Mouse (Mus musculus) hindbrain, postnatal 0 days (tissue): ENCODE measurements around the gene Hist1h1b. TPM values are rescaled to one million over a fixed set of nuclear protein-coding genes. Genes with fewer than 3 reads are reported as not detected.
"Not testable (repeated sequence)": the region's sequence is repeated elsewhere in the genome, so short reads cannot be mapped to it uniquely, and the experiment has no call there.

ENCODE experiments used
- ATAC-seq: fragments of 200-750 bp; cut with Nextera tagmentation; 2 replicates; pipeline ENCODE4 v1.8.0; 2017; ENCODE audit warnings: mild to moderate bottlenecking, moderate TSS enrichment, moderate library complexity
- DNase-seq: peaks from one replicate; pipeline ENCODE4 v3.0.0-alpha.2; 2015; ENCODE audit warnings: low spot score
- H3K27ac ChIP-seq: fragments of 300-500 bp; sonication (generic); 2 replicates; pipeline ENCODE4 v1.5.1; 2014; ENCODE audit warnings: mild to moderate bottlenecking
- H3K27me3 ChIP-seq: fragments of 300-500 bp; sonication (generic); 2 replicates; pipeline ENCODE4 v1.6.1; 2014; ENCODE audit warnings: low read length, mixed read lengths; ENCODE audit not compliant: insufficient read depth
- H3K36me3 ChIP-seq: fragments of 300-500 bp; sonication (generic); 2 replicates; pipeline ENCODE4 v1.6.1; 2014; ENCODE audit warnings: low read length, mixed read lengths; ENCODE audit not compliant: insufficient read depth
- H3K4me1 ChIP-seq: fragments of 300-500 bp; sonication (generic); 2 replicates; pipeline ENCODE4 v1.6.1; 2014; ENCODE audit warnings: antibody characterized with exemption, low read length, mixed read lengths; ENCODE audit not compliant: insufficient read depth
- H3K4me2 ChIP-seq: fragments of 300-500 bp; sonication (generic); 2 replicates; pipeline ENCODE4 v1.6.1; 2014; ENCODE audit warnings: low read depth, mild to moderate bottlenecking, low read length, moderate library complexity, mixed read lengths
- H3K4me3 ChIP-seq: fragments of 300-500 bp; sonication (generic); 2 replicates; pipeline ENCODE4 v1.5.1; 2014; ENCODE audit warnings: low read length
- H3K9ac ChIP-seq: fragments of 300-500 bp; sonication (generic); replicated peaks from 2 replicates; pipeline ENCODE4 v1.6.1; 2014; ENCODE audit warnings: mild to moderate bottlenecking, low read length, moderate library complexity, mixed read lengths
- H3K9me3 ChIP-seq: fragments of 300-500 bp; sonication (generic); 2 replicates; pipeline ENCODE4 v1.6.1; 2016; ENCODE audit warnings: low read length, mixed read lengths
- CTCF ChIP-seq: IDR thresholded peaks from 2 replicates; pipeline ENCODE4 v1.5.1; 2016; ENCODE audit warnings: antibody characterized with exemption, control low read depth, low read depth
- WGBS: fragments of 180-500 bp; shearing (Covaris S2); extraction: QIAGEN DNeasy Blood & Tissue Kit; methylation state at CpG from one replicate; pipeline ENCODE4 v1.1.7; 2014; 5-methylcytosine and 5-hydroxymethylcytosine counted together
- polyA plus RNA-seq: library from polyadenylated mRNA; unstranded; fragments of >200 nt; fragmentation: Nextera tagmentation; extraction: Ambion mirVana; gene quantifications from 2 replicates; pipeline ENCODE4 v1.2.1, GENCODE M21; 2015
- total RNA-seq: library from RNA; depleted of rRNA; stranded (reverse); fragments of >200 nt; gene quantifications from 2 replicates; pipeline ENCODE4 v1.2.3, GENCODE M21; 2014; rRNA removed

Gene Hist1h1b
- 263 and 411 TPM in 2 replicates for total RNA-seq
- polyA plus RNA-seq, result 10.0 and 11.7 TPM in 2 replicates

GRCm38 (mm10) chr13:21779767-21780731, at the start of gene Hist1h1b:
Gene Hist1h1b, minus strand, starts transcription at chr13:21780625.
- no peak for TF ChIP-seq CTCF
- no peaks in the 10 kb centered on the region for H3K27me3 ChIP-seq
- ATAC-seq, result peak; percentile 14; the same call in 1 of the 2 replicates
- peak within 1 kb of the TSS; percentile 61 for H3K9ac ChIP-seq
- H3K27ac ChIP-seq, result peak within 1 kb of the TSS; percentile 78
- no peaks in the 10 kb centered on the region for H3K9me3 ChIP-seq
- peaks cover 9% of the 10 kb centered on the region; the same call in 1 of the 2 replicates for H3K4me1 ChIP-seq
- no peaks in the 10 kb centered on the region for H3K36me3 ChIP-seq
- H3K4me3 ChIP-seq, result peak within 1 kb of the TSS; percentile 44
- DNase-seq, result peak; percentile 69
- H3K4me2 ChIP-seq, result peak within 1 kb of the TSS; percentile 97
- WGBS, result under 1% methylated on average over 44 of the region's 44 CpGs

GRCm38 (mm10) chr13:21828511-21828910, 48.1 kb upstream of the Hist1h1b start:
- Histone ChIP-seq H3K4me3 (no peak overlapping the region), H3K36me3 (no peaks in the 10 kb centered on the region), H3K4me2 (no peak overlapping the region), H3K4me1 (no peaks in the 10 kb centered on the region), H3K9me3 (no peaks in the 10 kb centered on the region), H3K27me3 (no peaks in the 10 kb centered on the region), H3K27ac (no peak overlapping the region), H3K9ac (no peak overlapping the region)
- no peak for ATAC-seq
- TF ChIP-seq CTCF, result no peak
- 87% methylated on average over 3 of the region's 3 CpGs for WGBS
- DNase-seq, result no peak

GRCm38 (mm10) chr13:21820082-21820890, 39.9 kb upstream of the Hist1h1b start:
- WGBS, result 68% methylated on average over 7 of the region's 16 CpGs
- H3K36me3 ChIP-seq, H3K27ac ChIP-seq, ATAC-seq, DNase-seq, H3K9me3 ChIP-seq, H3K9ac ChIP-seq, H3K27me3 ChIP-seq, H3K4me3 ChIP-seq, H3K4me1 ChIP-seq, H3K4me2 ChIP-seq: not testable (repeated sequence)

- not testable (repeated sequence) for H3K27ac ChIP-seq, H3K4me1 ChIP-seq, H3K27me3 ChIP-seq, H3K9ac ChIP-seq, DNase-seq, H3K4me3 ChIP-seq, H3K9me3 ChIP-seq, H3K36me3 ChIP-seq, H3K4me2 ChIP-seq
- ATAC-seq, result peak; percentile 35
- 0% methylated on average over 13 of the region's 14 CpGs for WGBS
Observed at GRCm38 (mm10) chr13:21812092-21812491, 31.7 kb upstream of the Hist1h1b start.

GRCm38 (mm10) chr13:21811539-21811938, 31.1 kb upstream of the Hist1h1b start, which contains the start of gene Hist1h4m:
Gene Hist1h4m, plus strand, starts transcription at chr13:21811746.
- H3K27me3 ChIP-seq, H3K9ac ChIP-seq, H3K4me1 ChIP-seq, H3K9me3 ChIP-seq, H3K4me3 ChIP-seq, H3K4me2 ChIP-seq, H3K36me3 ChIP-seq, DNase-seq, H3K27ac ChIP-seq: not testable (repeated sequence)
- no CpG with 5 or more reads among the region's 24 CpGs for WGBS
- peak; percentile 75 for ATAC-seq

GRCm38 (mm10) chr13:21811074-21811473, 30.6 kb upstream of the Hist1h1b start:
- WGBS, result no CpG with 5 or more reads among the region's 8 CpGs
- peak; percentile 16; the same call in 1 of the 2 replicates for ATAC-seq
- not testable (repeated sequence) for DNase-seq, H3K4me1 ChIP-seq, H3K36me3 ChIP-seq, H3K4me3 ChIP-seq, H3K9me3 ChIP-seq, H3K9ac ChIP-seq, H3K27me3 ChIP-seq, H3K27ac ChIP-seq, H3K4me2 ChIP-seq

- not testable (repeated sequence) for H3K4me2 ChIP-seq, H3K27ac ChIP-seq, H3K36me3 ChIP-seq, H3K27me3 ChIP-seq, H3K4me1 ChIP-seq, H3K9ac ChIP-seq, H3K4me3 ChIP-seq, H3K9me3 ChIP-seq, DNase-seq
- ATAC-seq, result peak; percentile 98
- WGBS, result no CpG with 5 or more reads among the region's 23 CpGs
Observed at GRCm38 (mm10) chr13:21810073-21810472, 29.6 kb upstream of the Hist1h1b start, which contains the start of the genes Hist1h2bq and Hist1h2ao. Gene Hist1h2bq, minus strand, starts transcription at chr13:21810197. Gene Hist1h2ao, plus strand, starts transcription at chr13:21810465.

GRCm38 (mm10) chr13:21803058-21803457, 22.6 kb upstream of the Hist1h1b start:
- WGBS, result no CpG with 5 or more reads among the region's 4 CpGs
- DNase-seq, result not testable (repeated sequence)

GRCm38 (mm10) chr13:21797163-21797562, 16.7 kb upstream of the Hist1h1b start:
- not testable (repeated sequence) for H3K9ac ChIP-seq, H3K4me3 ChIP-seq, H3K27me3 ChIP-seq, ATAC-seq, H3K36me3 ChIP-seq, H3K27ac ChIP-seq, H3K4me2 ChIP-seq, DNase-seq, H3K4me1 ChIP-seq, H3K9me3 ChIP-seq

More at GRCm38 (mm10) chr13:21803058-21803457, 22.6 kb upstream of the Hist1h1b start:
- H3K9ac ChIP-seq, H3K9me3 ChIP-seq, H3K4me1 ChIP-seq, H3K4me2 ChIP-seq, H3K4me3 ChIP-seq, H3K27me3 ChIP-seq, H3K36me3 ChIP-seq, H3K27ac ChIP-seq: not testable (repeated sequence)
- ATAC-seq, result peak; percentile 68
